Mouse (Mus musculus) cerebellum, adult 18-20 months (tissue): ENCODE measurements around the gene Hcls1.

Source experiments
- DNase-seq, 2 experiments: peaks; one replicate each; pipeline ENCODE4 v3.0.0; 2021

Hcls1 gene

DNA sequence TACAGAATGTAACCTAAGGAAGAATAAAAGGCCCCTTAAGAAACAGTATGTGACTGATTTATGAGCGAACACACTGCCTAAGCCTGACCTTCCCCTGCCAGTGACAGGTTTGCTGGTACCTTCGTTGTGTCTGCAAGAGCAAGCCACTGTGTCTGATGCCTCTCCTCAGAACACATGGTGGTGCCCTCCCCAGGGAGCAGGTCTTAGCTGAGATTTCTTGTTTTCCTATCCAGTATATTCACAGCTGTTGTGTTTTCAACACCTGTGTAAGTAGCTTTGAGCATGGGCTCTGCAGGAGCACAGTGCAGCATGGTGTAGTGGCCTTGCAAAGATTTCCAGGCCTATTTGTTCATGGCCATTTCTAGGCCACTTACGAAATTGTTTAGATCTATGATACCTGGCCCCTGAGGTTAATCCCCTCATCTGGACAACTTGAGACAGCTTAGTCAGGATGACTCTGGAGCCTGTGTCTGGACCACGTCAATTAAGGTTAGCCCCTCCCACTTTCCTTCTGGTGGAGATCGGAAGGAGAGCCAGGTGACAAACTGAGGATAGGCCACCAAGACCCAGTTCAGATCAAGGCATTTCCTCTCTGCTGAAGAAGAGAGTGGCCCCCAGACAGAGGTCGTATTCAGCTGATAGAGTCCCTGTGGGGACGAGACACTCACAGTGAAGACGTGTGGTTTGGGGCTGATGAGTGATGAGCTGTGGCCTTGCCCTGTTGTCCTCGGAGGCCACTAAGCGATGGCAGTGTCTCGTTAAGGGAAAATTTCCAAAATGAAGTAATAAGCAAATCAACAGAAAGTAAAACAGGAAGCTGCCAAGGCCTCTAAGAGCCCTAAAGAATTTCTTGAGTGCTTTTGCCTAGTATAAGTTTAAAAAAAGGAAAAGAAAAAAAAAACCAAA, 4.3 kb upstream of the Hcls1 start:
- DNase-seq = no peak

DNA sequence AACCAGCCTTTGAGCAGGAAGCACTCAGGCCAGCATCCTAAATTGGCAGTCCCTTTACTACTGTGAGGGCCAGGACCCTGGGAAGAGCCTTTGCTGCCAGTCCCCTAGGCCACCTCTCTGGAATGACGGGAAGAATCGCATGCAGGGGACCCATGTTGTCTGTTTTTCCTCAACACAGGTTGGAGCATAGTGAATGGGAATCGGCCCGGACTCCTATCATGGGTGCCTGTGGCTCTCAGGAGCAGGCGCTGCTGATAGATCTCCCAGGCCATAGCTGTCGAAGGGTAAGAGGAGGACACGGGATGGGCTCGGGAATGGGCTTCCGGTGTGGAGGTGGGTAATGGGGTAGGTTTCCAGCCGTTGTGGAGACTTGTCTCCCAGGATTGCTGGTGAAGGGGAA, 3.4 kb upstream of the Hcls1 start:
- no peak for DNase-seq

DNA sequence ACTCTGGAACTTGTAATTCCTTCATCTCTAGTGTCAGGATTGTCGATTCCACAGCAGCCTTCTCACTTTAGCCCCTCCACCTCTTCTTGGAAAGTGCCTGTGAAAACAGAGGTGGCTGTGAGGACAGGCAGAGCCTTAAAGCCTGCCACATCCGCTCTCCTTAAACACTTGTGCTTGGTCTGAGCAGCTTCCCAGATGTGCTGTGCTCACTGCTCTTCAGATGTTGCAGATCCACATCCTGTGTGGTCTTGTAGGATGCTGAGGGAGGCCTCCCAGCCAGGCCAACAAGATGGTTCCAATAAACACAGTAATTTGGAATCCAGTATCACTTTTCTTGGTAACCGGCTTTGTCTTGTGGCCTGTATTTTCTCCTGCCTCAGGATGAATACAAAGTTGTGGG, 2.8 kb upstream of the Hcls1 start:
- DNase-seq = no peak

DNA sequence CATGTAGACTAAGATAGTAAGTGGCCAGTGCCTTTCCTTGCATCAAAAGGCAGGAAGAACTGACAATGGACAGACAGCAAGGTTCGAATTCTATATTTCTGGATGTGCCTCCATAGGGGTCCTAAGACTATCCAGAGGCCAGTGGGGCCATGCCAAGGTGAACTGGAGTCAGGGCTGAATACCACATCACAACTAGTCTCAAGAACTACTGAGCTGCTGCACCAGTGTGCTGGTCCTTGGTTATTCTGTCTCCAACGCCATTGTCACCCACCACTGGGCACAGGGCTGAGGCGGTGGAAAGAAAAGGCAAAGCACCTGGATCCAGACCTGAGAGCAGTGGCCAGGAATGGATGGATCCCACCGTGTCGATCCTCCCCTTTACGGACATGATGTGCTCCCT, 2.2 kb upstream of the Hcls1 start:
- DNase-seq = no peak

DNA sequence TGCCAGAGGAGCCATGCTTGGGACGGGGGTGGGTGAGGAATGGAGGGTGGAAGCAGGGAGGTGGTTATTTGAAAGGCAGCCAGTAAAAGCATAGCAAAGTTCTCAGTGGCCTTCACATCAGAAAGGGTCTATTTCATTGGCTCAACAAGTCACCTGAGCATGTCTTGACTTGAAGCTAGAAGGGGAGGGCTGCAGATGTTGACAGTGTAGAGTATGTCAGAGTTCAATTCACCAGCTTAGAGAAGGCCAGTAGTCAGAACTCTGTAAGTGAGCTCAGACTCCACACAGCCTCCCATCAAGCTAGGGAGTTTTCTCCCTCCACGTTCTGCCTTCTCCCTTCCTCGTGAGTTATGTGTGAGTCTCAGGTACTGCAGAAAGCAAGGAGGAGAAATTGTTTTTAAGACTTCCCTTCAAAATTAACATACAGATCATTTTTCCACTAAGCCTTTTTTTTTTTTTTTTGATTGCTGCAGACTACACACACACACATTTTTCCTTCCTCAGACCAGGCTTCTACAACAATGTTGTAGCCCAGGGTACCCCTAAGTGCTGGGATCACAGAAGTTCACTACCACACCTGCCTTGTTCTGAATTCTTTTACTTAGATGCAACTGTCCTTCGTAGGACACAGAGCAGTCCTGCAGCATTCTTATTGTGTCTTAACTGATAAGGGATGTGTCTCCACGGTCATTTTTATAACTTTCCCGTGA, 497 bp upstream of the Hcls1 start:
- DNase-seq = no peak

- DNase-seq = no peak
Observed at GRCm38 (mm10) chr16:36935814-36936213, 1.0 kb downstream of the Hcls1 start.

DNA sequence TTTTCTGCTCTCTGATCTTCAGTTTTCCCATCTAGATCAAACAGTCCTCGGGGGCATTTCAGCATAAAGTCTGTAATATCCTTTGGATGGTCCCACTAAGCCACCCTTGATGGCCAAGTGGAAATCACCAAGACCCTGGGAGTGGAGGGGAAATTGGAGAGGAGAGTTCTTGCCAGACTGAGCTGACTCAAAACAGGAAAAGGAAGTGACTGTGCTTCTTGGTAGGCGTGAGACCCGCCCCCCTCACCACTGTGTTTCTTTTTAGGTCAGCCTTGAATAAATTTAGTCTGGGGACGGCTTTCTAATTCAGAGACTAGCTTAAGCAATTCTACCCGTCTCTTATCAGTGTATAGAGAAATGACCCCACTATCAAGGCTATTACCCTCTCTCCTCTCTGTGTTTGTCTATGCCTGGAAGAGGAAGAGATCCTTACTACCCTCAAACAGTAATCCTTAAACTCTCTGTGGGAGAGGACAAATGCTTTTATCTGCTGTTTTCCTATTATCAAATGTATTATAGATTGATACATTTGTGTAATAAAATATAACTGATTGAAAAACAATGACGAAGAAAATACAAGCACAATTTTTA, 6.4 kb downstream of the Hcls1 start:
- no peak for DNase-seq

- no peak for DNase-seq
Observed at GRCm38 (mm10) chr16:36941895-36942294, 7.1 kb downstream of the Hcls1 start.

DNA sequence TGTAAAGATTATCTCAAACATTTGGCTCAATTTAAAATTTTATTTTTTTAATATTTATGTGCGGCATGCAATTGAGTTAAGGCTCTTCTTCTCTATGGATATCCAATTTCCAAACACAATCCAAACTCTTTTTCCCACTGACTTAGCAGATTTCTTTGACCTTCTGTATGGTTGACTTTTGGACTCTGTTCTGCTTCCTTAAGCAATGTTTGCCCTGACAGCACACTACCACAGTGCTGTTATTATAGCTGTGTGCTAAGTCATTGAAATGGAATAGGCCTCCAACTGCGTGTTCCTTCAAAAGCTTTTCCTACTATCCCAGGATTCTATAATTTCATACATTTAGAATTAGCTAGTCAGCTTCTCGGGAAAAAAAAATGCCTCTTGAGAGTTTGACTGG, 8.8 kb downstream of the Hcls1 start:
- no peak for DNase-seq

DNA sequence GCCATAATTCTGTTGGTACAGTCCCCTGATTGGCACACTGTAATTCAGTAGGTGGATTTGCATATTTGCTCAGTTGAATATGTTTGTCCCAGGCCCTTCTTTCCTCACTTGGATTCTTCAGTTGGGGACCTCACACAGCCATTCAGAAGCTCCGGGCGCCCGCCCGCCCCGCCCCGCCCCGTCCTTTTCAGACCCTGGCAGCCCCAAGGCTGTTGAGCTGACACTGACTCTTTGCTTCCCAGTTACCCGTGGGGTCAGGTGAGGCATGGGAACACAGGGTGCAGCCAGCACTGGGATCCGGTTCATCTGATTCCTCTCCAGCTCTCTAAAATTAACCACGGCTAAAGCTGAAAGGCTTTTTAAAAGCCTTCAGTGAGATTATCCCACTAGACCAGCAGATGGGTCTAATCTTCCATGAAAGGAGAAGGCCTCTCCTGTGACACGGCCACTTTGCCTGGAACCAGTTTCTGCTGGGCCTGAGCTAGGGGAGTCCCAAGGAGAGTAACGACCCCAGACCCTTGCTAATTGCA, 10.2 kb downstream of the Hcls1 start:
- peak; percentile 36 to 45 for DNase-seq

GRCm38 (mm10) chr16:36946459-36947159, 11.8 kb downstream of the Hcls1 start:
- no peak for DNase-seq

DNA sequence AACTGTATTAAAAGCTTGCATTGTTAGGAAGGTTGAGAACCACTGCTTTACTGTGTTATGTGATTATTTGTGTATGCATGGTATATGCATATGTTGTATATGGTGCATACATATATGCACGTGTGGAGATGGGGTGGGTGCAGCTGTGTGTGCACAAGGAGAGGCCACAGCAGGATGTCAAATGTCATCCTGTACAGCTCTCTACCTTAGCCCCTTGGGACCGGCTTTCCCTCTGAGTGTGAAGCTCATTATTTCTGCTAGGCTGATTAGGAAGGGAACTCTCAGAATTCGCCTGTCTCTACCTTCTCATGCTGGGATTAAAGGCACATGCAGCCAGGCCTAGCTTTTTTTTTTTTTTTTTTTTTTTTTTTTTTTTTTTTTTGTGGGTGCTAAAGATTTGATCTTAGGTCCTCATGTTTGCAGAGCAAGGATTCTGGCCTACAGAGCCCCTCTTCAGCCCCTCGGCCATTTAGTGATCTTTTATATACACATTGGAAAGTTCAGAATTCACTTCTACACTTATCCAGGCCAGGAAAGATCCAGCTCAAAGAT, 12.9 kb downstream of the Hcls1 start:
- no peak for DNase-seq

DNA sequence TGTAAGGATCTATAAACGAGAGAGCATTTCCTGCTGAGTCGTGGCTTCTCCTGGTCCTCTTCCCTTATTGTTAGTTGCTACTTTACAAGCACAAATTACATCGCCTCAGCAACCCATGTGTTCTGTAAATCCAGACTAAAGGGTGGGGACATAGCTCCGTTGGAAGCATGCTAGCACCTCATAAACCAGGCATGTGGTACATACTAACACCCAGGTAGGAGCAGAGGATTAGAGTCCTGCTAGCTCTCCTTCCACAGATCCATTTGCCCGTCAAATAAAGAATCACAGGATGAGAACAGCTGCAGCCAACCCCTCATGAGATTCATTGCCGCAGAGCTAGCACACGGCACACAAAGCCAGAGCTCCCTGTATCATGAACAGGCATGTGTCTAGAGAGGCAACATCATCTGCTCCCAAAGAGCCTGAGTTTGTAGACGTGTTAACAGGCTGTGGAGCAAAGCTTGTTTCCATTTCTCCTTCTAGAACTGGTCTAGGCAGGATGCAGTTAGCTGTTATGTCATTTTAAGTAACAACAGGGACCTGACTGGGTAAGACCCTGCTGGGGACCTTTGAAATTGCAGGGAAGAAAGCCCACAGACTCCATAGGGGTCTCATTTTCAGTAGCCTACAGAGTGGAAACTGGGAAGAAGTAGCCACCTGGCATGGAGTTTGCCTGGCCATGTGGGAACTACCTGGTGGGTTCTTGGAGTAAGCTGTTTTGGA, 15.0 kb downstream of the Hcls1 start:
- no peak for DNase-seq

- peak; percentile 50 to 59 for DNase-seq
Observed at GRCm38 (mm10) chr16:36951029-36951428, 16.2 kb downstream of the Hcls1 start.

- DNase-seq = no peak
Observed at GRCm38 (mm10) chr16:36955106-36955505, 20.3 kb downstream of the Hcls1 start.

DNA sequence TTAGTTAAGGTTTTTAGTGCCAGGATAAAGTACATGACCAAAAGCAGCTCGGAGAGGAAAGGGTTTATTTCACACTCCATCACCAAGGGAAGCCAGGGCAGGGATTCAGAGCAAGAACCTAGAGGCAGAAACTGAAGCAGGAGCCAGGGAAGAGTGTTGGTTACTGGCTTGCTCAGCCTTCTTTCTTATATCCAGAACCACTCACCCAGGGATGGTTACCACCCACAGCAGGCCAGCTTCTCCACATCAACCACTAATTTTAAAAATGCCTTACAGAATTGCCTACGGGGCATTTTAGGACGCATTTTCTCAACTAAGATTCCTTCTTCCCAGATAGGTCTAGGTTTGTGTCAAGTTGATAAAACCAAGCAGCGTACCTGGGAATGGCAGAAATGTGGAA, 28.6 kb downstream of the Hcls1 start:
- no peak for DNase-seq

- DNase-seq = no peak
Observed at GRCm38 (mm10) chr16:36979127-36979526, 44.3 kb downstream of the Hcls1 start.

DNA sequence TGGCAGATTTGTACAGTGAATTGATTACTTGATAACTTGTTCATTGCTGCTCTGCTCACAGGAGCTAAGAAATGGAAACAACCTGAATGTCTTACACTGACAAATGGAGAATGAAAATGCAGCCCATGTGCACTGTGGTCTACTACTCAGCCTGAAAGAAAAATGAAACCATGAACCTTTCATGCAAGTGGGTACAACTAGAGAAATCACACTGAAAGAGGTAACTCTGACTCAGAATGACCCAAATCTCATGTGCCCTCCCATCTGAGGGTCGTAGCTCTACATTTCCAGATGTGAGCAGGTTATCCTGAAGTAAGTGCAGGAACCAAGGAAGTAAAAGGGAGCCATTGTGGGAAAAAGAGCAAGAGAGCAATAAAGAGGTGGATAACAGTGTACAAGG, 49.0 kb downstream of the Hcls1 start:
- DNase-seq = no peak

DNA sequence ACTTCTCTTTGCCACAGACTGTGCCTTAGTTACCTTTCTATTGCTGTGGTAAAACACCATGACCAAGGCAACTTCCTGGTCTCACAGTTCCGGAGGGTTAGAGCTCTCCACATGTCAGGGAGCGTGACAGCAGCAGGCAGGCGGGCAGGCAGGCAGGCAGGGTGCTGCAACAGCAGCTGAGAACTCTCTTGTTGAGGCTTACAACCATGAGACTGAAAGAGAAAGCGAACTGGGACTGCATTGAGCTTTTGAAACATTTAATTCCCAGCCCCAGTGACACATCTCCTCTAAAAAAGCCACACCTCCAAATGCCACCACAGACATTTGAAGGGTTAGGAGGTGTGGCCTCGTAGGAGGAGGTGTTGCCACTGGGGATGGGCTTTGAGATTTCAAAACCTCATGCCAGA, 50.9 kb downstream of the Hcls1 start:
- no peak for DNase-seq

DNA sequence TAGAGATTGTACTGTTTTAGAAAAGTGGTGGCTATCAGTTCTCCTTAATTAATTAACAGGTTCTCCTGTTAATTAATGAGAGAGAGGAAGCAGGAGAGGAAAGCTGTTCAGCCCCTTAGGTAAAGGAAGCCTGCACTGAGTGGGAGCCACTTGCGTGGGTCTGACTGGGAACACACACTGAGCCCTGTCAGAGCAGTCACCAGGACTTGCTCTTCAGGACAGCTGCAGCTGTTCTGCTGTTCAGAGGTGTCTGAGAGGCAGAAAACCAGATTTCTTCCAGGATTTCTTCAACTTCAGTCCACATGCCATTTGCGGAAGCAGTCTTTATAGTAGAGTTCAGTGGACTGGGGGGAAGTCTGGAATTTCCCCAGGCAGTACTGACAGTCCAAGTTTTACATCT, 52.6 kb downstream of the Hcls1 start:
- no peak for DNase-seq

GRCm38 (mm10) chr16:36988066-36988465, 53.3 kb downstream of the Hcls1 start:
- no peak for DNase-seq

DNA sequence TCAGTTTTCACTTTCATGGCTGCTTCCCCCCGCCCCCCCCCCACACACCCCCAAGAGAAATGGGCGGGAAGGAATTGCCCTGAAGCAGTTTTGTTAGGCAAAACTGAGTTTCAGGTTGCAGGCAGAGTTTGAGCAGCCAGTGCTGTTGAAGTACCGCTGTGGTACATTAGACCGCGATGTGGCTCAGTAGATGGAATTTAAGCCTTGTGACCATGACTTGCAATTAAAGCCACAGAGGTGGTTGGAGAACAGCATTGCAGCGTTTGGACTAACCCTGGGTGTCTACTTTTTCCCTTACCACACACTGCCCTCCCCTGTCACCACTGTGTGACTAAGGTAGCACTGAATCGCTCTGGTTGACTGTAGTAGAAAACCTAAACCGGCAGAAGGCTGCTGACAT, 54.7 kb downstream of the Hcls1 start:
- DNase-seq = no peak
